Mouse (Mus musculus): Measurements from ENCODE around the gene Gm3127. TPM values are rescaled to one million over a fixed set of nuclear protein-coding genes. Genes with fewer than 3 reads are reported as not detected.
"Not testable (repeated sequence)": the region's sequence is repeated elsewhere in the genome, so short reads cannot be mapped to it uniquely, and the experiment has no call there.

The Gm3127 gene
- not detected for total RNA-seq (2021)
- long read RNA-seq, experiment 1: 0 reads
- long read RNA-seq, experiment 2: 0 reads

GRCm38 (mm10) chr14:4164730-4165129 is at the start of gene Gm3127:
Gm3127 (plus strand) TSS chr14:4165030.
- not testable (repeated sequence) for DNase-seq (ENCODE audit: low spot score in 2 of 2); H3K4me3 ChIP-seq; H3K27ac ChIP-seq

GRCm38 (mm10) chr14:4141646-4142045 is 23.2 kb upstream of the Gm3127 start:
- H3K27ac ChIP-seq; DNase-seq (ENCODE audit: low spot score in 2 of 2); H3K4me3 ChIP-seq: not testable (repeated sequence)

- H3K27ac ChIP-seq; DNase-seq (ENCODE audit: low spot score in 2 of 2): not testable (repeated sequence)
- peak overlapping the region; percentile 39; the same call in 1 of the 2 replicates for H3K4me3 ChIP-seq
These were observed 17.2 kb downstream of the Gm3127 start for GRCm38 (mm10) chr14:4182030-4182429.

GRCm38 (mm10) chr14:4182491-4183210 is 17.8 kb downstream of the Gm3127 start, which contains the start of gene Gm2974:
Gm2974 (plus strand) TSS chr14:4182576.
- peak within 1 kb of the TSS; percentile 39 for H3K4me3 ChIP-seq
- peak in 1 of 2 experiments; percentile 8 for DNase-seq (ENCODE audit: low spot score in 2 of 2)
- not testable (repeated sequence) for H3K27ac ChIP-seq

- DNase-seq (ENCODE audit: low spot score in 2 of 2): peak in 1 of 2 experiments; percentile 8
- TF ChIP-seq CTCF (conservative IDR thresholded peaks at IDR 0.05): peak; percentile 24
- not testable (repeated sequence) for H3K27ac ChIP-seq, H3K4me3 ChIP-seq
These were observed 18.5 kb downstream of the Gm3127 start for GRCm38 (mm10) chr14:4183375-4183774.

Other genes starting within 250 kb of the Gm3127 start
- not detected for gene Gm3029, start 233.3 kb upstream of the Gm3127 start, total RNA-seq (2021)
- gene Gm3095, start 201.5 kb upstream of the Gm3127 start, total RNA-seq (2021): not detected
- gene Gm3099, start 166.6 kb upstream of the Gm3127 start, total RNA-seq (2021): not detected
- 1 to 10 TPM; 5.7 to 5.9 TPM for gene Gm5796, start 141.1 kb upstream of the Gm3127 start, total RNA-seq (2021)
- under 1 TPM; 0.25 to 0.54 TPM for gene Gm3115, start 80.9 kb upstream of the Gm3127 start, total RNA-seq (2021)
- gene Gm8108, start 54.5 kb upstream of the Gm3127 start, total RNA-seq (2021): 1 to 10 TPM; 8.3 to 9.4 TPM
- 1 to 10 TPM; 1.1 to 1.2 TPM for gene Gm2974, start 17.5 kb downstream of the Gm3127 start, total RNA-seq (2021)
- gene Gm3138, start 84.6 kb downstream of the Gm3127 start, total RNA-seq (2021): not detected
- not detected for gene Gm3149, start 152.3 kb downstream of the Gm3127 start, total RNA-seq (2021)
- gene 2610042L04Rik, start 169.7 kb downstream of the Gm3127 start, total RNA-seq (2021): 1 to 10 TPM; 1.2 TPM
- gene Gm3159, start 232.5 kb downstream of the Gm3127 start, total RNA-seq (2021): not detected

Measured in layer of hippocampus, adult 2 months (tissue).